Mouse (Mus musculus): ENCODE data around the gene Tmem235.

- TF ChIP-seq POLR2A (IDR thresholded peaks at IDR 0.05; ENCODE audit: insufficient read length, low read depth) (no peak), TCF12 (IDR thresholded peaks at IDR 0.05; ENCODE audit: insufficient read depth, poor library complexity, severe bottlenecking) (no peak), MAX (IDR thresholded peaks at IDR 0.05; ENCODE audit: low read depth) (no peak), CEBPB (IDR thresholded peaks at IDR 0.05; ENCODE audit: insufficient read depth, poor library complexity, severe bottlenecking) (no peak), REST (IDR thresholded peaks at IDR 0.05; ENCODE audit: insufficient read depth, insufficient read length) (no peak), TCF3 (IDR thresholded peaks at IDR 0.05; ENCODE audit: insufficient read length, low read depth) (no peak), E2F4 (IDR thresholded peaks at IDR 0.05; ENCODE audit: insufficient read depth) (no peak)
Measured at GRCm38 (mm10) chr11:117844997-117845396, 15.6 kb upstream of the Tmem235 start.

All from myocyte (in vitro differentiated cells).